Mouse (Mus musculus) embryonic facial prominence, embryonic 10.5 days (tissue): ENCODE results near the gene Gm47841. TPM values are rescaled to one million over a fixed set of nuclear protein-coding genes. Genes with fewer than 3 reads are reported as not detected.

ENCODE experiments used
- DNase-seq: peaks from one replicate; pipeline ENCODE4 v3.0.0-alpha.2; 2017; ENCODE audit warnings: low spot score
- H3K27ac ChIP-seq: fragments of 300-500 bp; sonication (generic); replicated peaks from 2 replicates; pipeline ENCODE4 v1.5.1; 2016; ENCODE audit warnings: mild to moderate bottlenecking
- H3K27me3 ChIP-seq: fragments of 300-500 bp; sonication (generic); replicated peaks from 2 replicates; pipeline ENCODE4 v1.6.1; 2016; ENCODE audit warnings: low read depth, mild to moderate bottlenecking; ENCODE audit not compliant: poor library complexity, severe bottlenecking
- H3K36me3 ChIP-seq: fragments of 300-500 bp; sonication (generic); replicated peaks from 2 replicates; pipeline ENCODE4 v1.6.1; 2016; ENCODE audit warnings: mild to moderate bottlenecking, moderate library complexity
- H3K4me1 ChIP-seq: fragments of 300-500 bp; sonication (generic); 2 replicates; pipeline ENCODE4 v1.6.1; 2016
- H3K4me3 ChIP-seq: fragments of 300-500 bp; sonication (generic); 2 replicates; pipeline ENCODE4 v1.5.1; 2016; ENCODE audit warnings: mild to moderate bottlenecking, moderate library complexity
- H3K9me3 ChIP-seq: fragments of 300-500 bp; sonication (generic); 2 replicates; pipeline ENCODE4 v1.6.1; 2016; ENCODE audit warnings: mild to moderate bottlenecking
- WGBS: fragments of 180-500 bp; shearing (Covaris S2); methylation state at CpG from one replicate; pipeline ENCODE4 v1.1.7; 2016; 5-methylcytosine and 5-hydroxymethylcytosine counted together
- polyA plus RNA-seq: library from polyadenylated mRNA; unstranded; fragments of >200 nt; fragmentation: Nextera tagmentation; extraction: Ambion mirVana; gene quantifications from 2 replicates; pipeline ENCODE4 v1.2.1, GENCODE M21; 2016

Gm47841 gene
- polyA plus RNA-seq, 1 experiment from 2014 or later = not detected

- DNase-seq = no peak
- Histone ChIP-seq H3K27me3 (no peaks in the 10 kb centered on the region), H3K27ac (peak overlapping the region; percentile 79), H3K9me3 (no peaks in the 10 kb centered on the region), H3K36me3 (peaks cover 48% of the 10 kb centered on the region), H3K4me3 (0 out of 2 replicates have a peak overlapping the region, but pooled peaks have one; percentile 35), H3K4me1 (peaks cover 99% of the 10 kb centered on the region)
- WGBS = 50% methylated on average over 9 of the region's 9 CpGs
Observed at GRCm38 (mm10) chr15:101069641-101070190, 22.5 kb upstream of the Gm47841 start.

- H3K4me1 ChIP-seq = peaks cover 100% of the 10 kb centered on the region
- H3K27ac ChIP-seq = peak overlapping the region; percentile 79
- 62% methylated on average over 4 of the region's 4 CpGs for WGBS
- no peaks in the 10 kb centered on the region for H3K27me3 ChIP-seq
- H3K4me3 ChIP-seq = no peak overlapping the region
- no peak for DNase-seq
- H3K9me3 ChIP-seq = no peaks in the 10 kb centered on the region
- H3K36me3 ChIP-seq = peaks cover 48% of the 10 kb centered on the region
Observed at GRCm38 (mm10) chr15:101068671-101069070, 21.5 kb upstream of the Gm47841 start.

GRCm38 (mm10) chr15:101068029-101068428, 20.8 kb upstream of the Gm47841 start:
- H3K9me3 ChIP-seq = no peaks in the 10 kb centered on the region
- 40% methylated on average over 3 of the region's 3 CpGs for WGBS
- no peaks in the 10 kb centered on the region for H3K27me3 ChIP-seq
- H3K27ac ChIP-seq = no peak overlapping the region; the same call in 1 of the 2 replicates
- H3K36me3 ChIP-seq = peaks cover 48% of the 10 kb centered on the region
- peaks cover 100% of the 10 kb centered on the region for H3K4me1 ChIP-seq
- no peak for DNase-seq
- H3K4me3 ChIP-seq = no peak overlapping the region

- H3K27ac ChIP-seq = peak overlapping the region; percentile 84
- no peaks in the 10 kb centered on the region for H3K9me3 ChIP-seq
- H3K4me1 ChIP-seq = peaks cover 100% of the 10 kb centered on the region
- H3K4me3 ChIP-seq = peak overlapping the region; percentile 39
- H3K36me3 ChIP-seq = peaks cover 43% of the 10 kb centered on the region
- no peaks in the 10 kb centered on the region for H3K27me3 ChIP-seq
- 11% methylated on average over 7 of the region's 9 CpGs for WGBS
- DNase-seq = no peak
Observed at GRCm38 (mm10) chr15:101066920-101067696, 19.9 kb upstream of the Gm47841 start.

GRCm38 (mm10) chr15:101066364-101066847, 19.2 kb upstream of the Gm47841 start:
- DNase-seq = peak; percentile 63
- WGBS = 7% methylated on average over 6 of the region's 6 CpGs
- no peaks in the 10 kb centered on the region for H3K9me3 ChIP-seq
- H3K27me3 ChIP-seq = no peaks in the 10 kb centered on the region
- peak overlapping the region; percentile 39; the same call in 1 of the 2 replicates for H3K4me3 ChIP-seq
- H3K36me3 ChIP-seq = peaks cover 43% of the 10 kb centered on the region
- H3K27ac ChIP-seq = peak overlapping the region; percentile 84
- peaks cover 99% of the 10 kb centered on the region for H3K4me1 ChIP-seq

DNA sequence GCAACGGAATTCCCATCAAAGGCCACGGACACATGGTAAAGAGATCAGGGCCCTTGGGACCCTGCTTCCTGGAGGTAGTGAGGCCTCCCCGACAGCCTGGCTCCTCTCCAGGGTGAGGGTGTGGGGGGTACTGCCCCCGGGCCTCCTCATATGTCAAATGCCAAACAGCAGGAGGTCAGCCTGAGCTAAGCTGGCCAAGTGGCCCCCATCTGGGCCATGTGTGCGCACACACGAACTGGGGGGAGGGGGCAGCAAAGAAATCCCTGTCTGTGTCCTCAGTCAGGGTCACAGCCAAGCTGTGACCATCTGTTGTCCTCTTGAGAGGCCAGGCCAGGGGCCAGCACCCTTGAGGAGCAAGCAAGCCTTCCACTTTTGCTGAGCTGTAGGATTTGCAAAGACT, 17.9 kb upstream of the Gm47841 start:
- peak; percentile 53 for DNase-seq
- WGBS = 21% methylated on average over 6 of the region's 6 CpGs
- peak overlapping the region; percentile 84 for H3K27ac ChIP-seq
- H3K36me3 ChIP-seq = peaks cover 43% of the 10 kb centered on the region
- no peaks in the 10 kb centered on the region for H3K9me3 ChIP-seq
- peak overlapping the region; percentile 36 for H3K4me3 ChIP-seq
- H3K27me3 ChIP-seq = no peaks in the 10 kb centered on the region
- H3K4me1 ChIP-seq = peaks cover 95% of the 10 kb centered on the region

DNA sequence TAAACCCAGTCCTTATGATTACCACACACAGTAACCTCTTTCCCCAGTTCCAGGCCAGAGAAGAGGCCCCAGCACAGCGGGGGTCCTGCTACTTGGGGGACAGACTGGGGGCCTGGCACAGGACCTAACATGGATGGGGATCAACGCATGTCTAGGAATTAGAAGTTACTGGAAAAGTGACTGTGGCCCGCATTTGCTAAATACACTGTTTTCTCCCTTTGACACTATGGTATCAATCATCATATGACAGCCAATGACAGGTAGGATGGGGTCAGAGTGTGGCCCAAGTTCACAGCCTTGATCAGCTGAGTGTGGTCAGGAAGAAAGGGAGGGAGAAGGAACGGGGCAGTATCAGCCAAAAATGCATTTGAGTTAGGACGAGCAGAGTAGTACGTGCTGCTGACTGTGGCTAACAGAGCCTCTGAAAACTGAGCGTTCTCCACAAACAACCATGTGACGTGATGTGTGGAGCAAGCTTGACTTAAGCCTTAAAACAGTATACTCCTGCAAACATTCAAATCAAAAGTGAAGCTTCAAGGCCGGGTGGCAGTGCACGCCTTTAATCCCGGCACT, 13.2 kb upstream of the Gm47841 start:
- Histone ChIP-seq H3K36me3 (peaks cover 44% of the 10 kb centered on the region), H3K9me3 (no peaks in the 10 kb centered on the region), H3K27ac (peak overlapping the region; percentile 66), H3K4me1 (peaks cover 88% of the 10 kb centered on the region), H3K27me3 (peaks cover 8% of the 10 kb centered on the region), H3K4me3 (no peak overlapping the region)
- WGBS = 61% methylated on average over 11 of the region's 11 CpGs
- no peak for DNase-seq

DNA sequence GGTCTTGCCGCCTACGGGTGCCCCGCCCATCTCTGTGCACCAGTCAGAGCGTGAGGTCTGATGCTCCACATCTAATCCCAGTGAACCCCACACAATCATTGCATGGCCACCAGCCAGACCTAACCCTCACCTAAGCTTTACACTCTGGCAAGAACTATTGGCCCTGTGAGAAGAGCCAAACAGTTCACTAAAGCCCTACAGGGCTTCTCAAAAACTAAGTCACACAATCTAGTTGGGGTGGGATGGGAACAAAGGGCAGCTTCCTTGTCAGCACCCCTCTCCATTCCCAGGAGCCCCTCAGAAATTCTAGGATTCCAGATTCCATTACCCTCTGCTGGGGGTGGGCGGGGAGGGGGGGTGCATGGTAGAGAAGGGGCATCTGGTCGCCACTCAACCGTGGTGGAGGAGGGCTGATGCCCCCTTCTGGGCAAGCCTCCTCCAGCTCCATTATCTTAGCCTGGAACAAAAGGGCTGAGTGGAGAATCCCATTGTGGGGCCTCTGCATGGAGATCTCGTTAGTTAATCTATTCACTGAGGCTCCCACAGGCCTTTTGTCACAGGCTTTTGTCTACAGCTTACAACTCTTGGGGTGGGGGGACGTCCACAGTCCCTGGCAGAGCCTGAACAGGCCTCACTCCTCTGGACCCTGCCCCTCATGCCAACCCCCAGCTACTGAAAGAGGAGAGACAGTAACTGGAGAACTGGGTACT, 12.5 kb upstream of the Gm47841 start:
- Histone ChIP-seq H3K4me1 (peaks cover 83% of the 10 kb centered on the region), H3K9me3 (no peaks in the 10 kb centered on the region), H3K4me3 (no peak overlapping the region), H3K27ac (peak overlapping the region; percentile 66), H3K36me3 (peaks cover 38% of the 10 kb centered on the region), H3K27me3 (peaks cover 14% of the 10 kb centered on the region)
- WGBS = 40% methylated on average over 9 of the region's 9 CpGs
- DNase-seq = no peak

DNA sequence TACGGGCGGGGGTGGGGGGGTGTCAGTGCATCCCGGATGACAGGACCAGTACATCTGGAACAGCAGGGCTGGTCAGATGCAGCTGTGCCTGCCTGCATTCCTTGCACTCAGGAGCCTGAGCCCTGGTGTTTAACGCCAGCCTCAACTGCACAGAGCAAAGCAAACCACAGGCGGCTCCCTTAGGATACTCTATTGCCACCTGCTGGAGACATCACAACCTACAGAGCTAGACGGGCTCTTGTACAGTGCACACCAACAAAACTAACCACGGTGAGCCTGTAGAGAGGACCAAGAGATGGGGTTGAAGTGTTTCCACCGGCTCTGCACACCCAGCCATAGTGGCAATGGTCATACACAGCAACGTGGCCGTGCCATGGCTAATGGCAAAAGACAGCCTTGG, 9.0 kb upstream of the Gm47841 start:
- peak; percentile 70 for DNase-seq
- Histone ChIP-seq H3K27me3 (peaks cover 49% of the 10 kb centered on the region), H3K36me3 (peaks cover 49% of the 10 kb centered on the region), H3K4me1 (peaks cover 85% of the 10 kb centered on the region), H3K27ac (no peak overlapping the region), H3K4me3 (no peak overlapping the region), H3K9me3 (no peaks in the 10 kb centered on the region)
- 48% methylated on average over 10 of the region's 10 CpGs for WGBS

GRCm38 (mm10) chr15:101054541-101054940, 7.3 kb upstream of the Gm47841 start:
- Histone ChIP-seq H3K4me3 (no peak overlapping the region), H3K27me3 (peaks cover 66% of the 10 kb centered on the region), H3K9me3 (no peaks in the 10 kb centered on the region), H3K36me3 (peaks cover 66% of the 10 kb centered on the region), H3K27ac (no peak overlapping the region), H3K4me1 (peaks cover 74% of the 10 kb centered on the region)
- no peak for DNase-seq
- 73% methylated on average over 10 of the region's 10 CpGs for WGBS

- H3K36me3 ChIP-seq = peaks cover 70% of the 10 kb centered on the region
- H3K27ac ChIP-seq = peak overlapping the region; percentile 72; the same call in 1 of the 2 replicates
- peaks cover 68% of the 10 kb centered on the region for H3K4me1 ChIP-seq
- peak; percentile 60 for DNase-seq
- H3K9me3 ChIP-seq = no peaks in the 10 kb centered on the region
- H3K4me3 ChIP-seq = peak overlapping the region; percentile 51
- 13% methylated on average over 65 of the region's 65 CpGs for WGBS
- H3K27me3 ChIP-seq = peaks cover 71% of the 10 kb centered on the region
Observed at GRCm38 (mm10) chr15:101053832-101054459, 6.7 kb upstream of the Gm47841 start.
